Mouse (Mus musculus) bone marrow macrophage, adult 2 months (primary cell): ENCODE data around the gene Smarcd1.

Source experiments
- CTCF ChIP-seq: IDR thresholded peaks from 2 replicates; pipeline ENCODE4 v1.5.1; 2012; ENCODE audit warnings: low read depth, mild to moderate bottlenecking, low read length, moderate library complexity
- POLR2A ChIP-seq: IDR thresholded peaks from 2 replicates; pipeline ENCODE4 v1.6.1; 2012; ENCODE audit warnings: mild to moderate bottlenecking, low read depth, low read length, borderline replicate concordance

GRCm38 (mm10) chr15:99721921-99722743 lies 20.2 kb downstream of the Smarcd1 start:
- no peak for TF ChIP-seq CTCF
- TF ChIP-seq POLR2A = no peak
